Mouse (Mus musculus) intestine, embryonic 16.5 days (tissue): ENCODE measurements at regions not wholly inside any gene's neighbourhood (a gene's known extent, or its start where the extent isn't known, plus 50 kb on each side); places are given as distances from the start of the nearest gene placed in this dataset.

Experiments
- ATAC-seq: fragments of 200-750 bp; cut with Nextera tagmentation; 2 replicates; pipeline ENCODE4 v1.8.0; 2017; ENCODE audit warnings: moderate TSS enrichment, moderate library complexity
- H3K27ac ChIP-seq: fragments of 300-500 bp; sonication (generic); 2 replicates; pipeline ENCODE4 v1.5.1; 2014; ENCODE audit warnings: mild to moderate bottlenecking, low read length
- H3K27me3 ChIP-seq: fragments of 300-500 bp; sonication (generic); replicated peaks from 2 replicates; pipeline ENCODE4 v1.6.1; 2014; ENCODE audit warnings: low read length, control low read depth, mixed read lengths; ENCODE audit not compliant: control insufficient read depth, insufficient read depth
- H3K36me3 ChIP-seq: fragments of 300-500 bp; sonication (generic); 2 replicates; pipeline ENCODE4 v1.6.1; 2014; ENCODE audit warnings: low read length, control low read depth; ENCODE audit not compliant: control insufficient read depth, insufficient read depth
- H3K4me1 ChIP-seq: fragments of 300-500 bp; sonication (generic); 2 replicates; pipeline ENCODE4 v1.6.1; 2014; ENCODE audit warnings: low read length, control low read depth, mixed read lengths; ENCODE audit not compliant: control insufficient read depth, insufficient read depth
- H3K4me2 ChIP-seq: fragments of 300-500 bp; sonication (generic); 2 replicates; pipeline ENCODE4 v1.6.1; 2014; ENCODE audit warnings: low read depth, low read length, control low read depth
- H3K4me3 ChIP-seq: fragments of 300-500 bp; sonication (generic); 2 replicates; pipeline ENCODE4 v1.5.1; 2014; ENCODE audit warnings: mild to moderate bottlenecking, low read length
- H3K9ac ChIP-seq: fragments of 300-500 bp; sonication (generic); 2 replicates; pipeline ENCODE4 v1.6.1; 2014; ENCODE audit warnings: low read depth, low read length
- H3K9me3 ChIP-seq: fragments of 300-500 bp; sonication (generic); 2 replicates; pipeline ENCODE4 v1.6.1; 2016; ENCODE audit warnings: low read length, control low read depth; ENCODE audit not compliant: control insufficient read depth
- WGBS: fragments of 180-500 bp; shearing (Covaris S2); extraction: QIAGEN DNeasy Blood & Tissue Kit; methylation state at CpG from one replicate; pipeline ENCODE4 v1.1.7; 2014; 5-methylcytosine and 5-hydroxymethylcytosine counted together

DNA sequence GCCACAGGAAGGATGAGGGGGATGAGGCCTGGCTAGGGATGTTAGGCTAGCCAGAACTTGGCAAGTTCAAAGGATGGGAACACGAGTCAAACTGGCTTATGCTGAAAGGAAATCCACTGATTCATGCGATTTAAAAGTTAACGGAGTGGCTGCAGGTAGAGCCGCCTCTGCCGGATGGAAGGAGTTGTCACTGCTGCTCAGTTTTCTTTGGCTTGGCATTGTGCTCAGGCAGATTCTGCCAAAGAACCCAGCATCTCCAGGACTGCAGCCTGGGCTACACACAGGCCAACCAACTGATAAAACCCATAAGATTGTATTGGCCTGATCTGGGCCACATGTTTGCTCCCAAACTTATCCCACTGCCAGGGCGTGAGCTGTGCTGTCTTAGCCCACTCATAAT, 105.3 kb upstream of the Aldh1a3 start:
- H3K9ac ChIP-seq, result no peak overlapping the region
- H3K27me3 ChIP-seq, result no peaks in the 10 kb centered on the region
- H3K9me3 ChIP-seq, result no peaks in the 10 kb centered on the region
- H3K4me1 ChIP-seq, result 0 out of 2 replicates have a peak, but pooled peaks cover 2% of the 10 kb centered on the region
- ATAC-seq, result no peak
- H3K27ac ChIP-seq, result no peak overlapping the region
- H3K36me3 ChIP-seq, result no peaks in the 10 kb centered on the region
- WGBS, result 85% methylated on average over 6 of the region's 6 CpGs
- H3K4me3 ChIP-seq, result no peak overlapping the region
- no peak overlapping the region for H3K4me2 ChIP-seq

DNA sequence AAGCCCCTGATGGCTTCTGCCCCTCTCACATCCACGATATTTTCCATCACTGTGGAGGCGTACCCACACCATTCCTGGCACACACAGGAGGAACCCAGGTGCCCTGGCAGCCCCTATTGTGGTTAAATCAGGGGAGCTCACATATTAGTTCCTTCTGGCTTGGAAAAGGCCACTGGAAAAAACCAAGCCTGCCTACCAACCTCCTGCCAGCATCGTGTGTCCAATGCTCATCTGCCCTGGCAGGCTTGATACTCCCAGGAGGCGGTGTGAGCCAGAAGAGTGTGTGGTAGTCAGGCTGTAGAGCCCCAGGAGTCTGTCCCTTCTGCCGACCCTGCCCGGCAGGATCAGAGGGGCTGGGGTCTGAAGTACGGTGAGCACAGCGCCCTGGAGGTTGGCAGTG, 104.7 kb upstream of the Aldh1a3 start:
- Histone ChIP-seq H3K36me3 (no peaks in the 10 kb centered on the region), H3K4me2 (no peak overlapping the region), H3K9me3 (no peaks in the 10 kb centered on the region), H3K9ac (no peak overlapping the region), H3K4me1 (0 out of 2 replicates have a peak, but pooled peaks cover 2% of the 10 kb centered on the region), H3K27ac (no peak overlapping the region), H3K27me3 (no peaks in the 10 kb centered on the region), H3K4me3 (no peak overlapping the region)
- ATAC-seq, result no peak
- 89% methylated on average over 8 of the region's 8 CpGs for WGBS

DNA sequence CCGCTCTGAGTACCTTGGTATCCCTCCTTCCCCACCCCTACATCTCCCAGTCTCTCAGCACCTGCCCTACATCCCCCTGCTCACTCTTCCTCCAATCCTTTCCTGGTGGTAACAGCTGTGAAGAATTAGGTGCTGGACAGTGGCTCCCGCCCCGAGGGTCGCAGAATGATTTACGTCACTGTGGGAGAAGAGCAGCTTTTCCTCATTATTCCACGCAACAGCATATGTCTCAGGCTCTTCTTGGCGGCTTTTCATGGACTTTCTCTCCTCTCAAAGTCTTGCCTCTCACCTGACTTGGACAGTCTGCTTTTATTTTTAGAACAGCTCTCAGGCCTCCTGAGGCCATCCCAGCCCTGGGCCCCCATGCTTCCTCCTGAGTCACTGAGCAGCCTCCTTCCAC, 103.8 kb upstream of the Aldh1a3 start:
- no peaks in the 10 kb centered on the region for H3K36me3 ChIP-seq
- no peak for ATAC-seq
- H3K9ac ChIP-seq, result no peak overlapping the region
- no peaks in the 10 kb centered on the region for H3K27me3 ChIP-seq
- H3K4me1 ChIP-seq, result 0 out of 2 replicates have a peak, but pooled peaks cover 2% of the 10 kb centered on the region
- H3K9me3 ChIP-seq, result no peaks in the 10 kb centered on the region
- 57% methylated on average over 7 of the region's 7 CpGs for WGBS
- H3K27ac ChIP-seq, result no peak overlapping the region
- no peak overlapping the region for H3K4me3 ChIP-seq
- no peak overlapping the region for H3K4me2 ChIP-seq

DNA sequence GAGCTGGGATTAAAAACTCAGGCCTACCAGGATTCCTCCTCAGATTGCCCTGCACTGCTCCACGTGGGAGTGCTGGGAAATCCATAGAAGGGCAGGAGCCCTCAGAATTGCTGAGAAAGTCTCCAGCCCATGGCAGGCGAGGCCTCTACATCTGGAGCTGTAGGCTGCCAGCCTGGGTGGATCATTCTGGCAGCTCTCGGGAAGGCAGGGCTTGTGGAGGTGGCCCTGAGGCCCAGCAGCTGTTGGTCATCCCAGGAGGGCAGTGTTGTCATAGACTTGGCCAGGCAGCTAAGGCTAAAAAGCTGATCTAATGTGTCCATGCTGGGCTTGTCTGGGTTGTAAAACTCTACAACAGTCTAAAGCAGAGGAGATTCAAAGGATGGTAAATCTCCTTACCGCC, 101.6 kb upstream of the Aldh1a3 start:
- WGBS, result 52% methylated on average over 4 of the region's 4 CpGs

DNA sequence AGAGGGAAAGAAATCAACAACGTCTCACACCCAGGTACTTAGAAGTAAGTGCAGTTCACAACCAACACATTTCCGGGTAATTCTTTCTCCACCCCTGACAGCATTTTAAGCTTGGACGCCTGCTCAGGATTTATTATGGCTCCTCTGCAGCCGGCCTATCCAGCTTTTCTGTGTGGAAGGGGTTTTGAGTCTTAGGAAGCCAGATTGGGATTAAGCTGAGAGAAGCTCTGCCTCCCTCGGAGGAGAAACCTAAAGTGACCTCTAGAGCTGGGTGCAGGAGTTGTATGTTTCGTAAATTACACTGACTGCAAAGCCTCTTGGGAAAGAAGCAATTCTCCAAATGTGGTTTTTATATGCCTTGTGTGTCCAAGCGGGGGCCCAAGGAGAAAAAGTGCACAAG, 96.6 kb upstream of the Aldh1a3 start:
- Histone ChIP-seq H3K36me3 (no peaks in the 10 kb centered on the region), H3K4me3 (no peak overlapping the region), H3K27ac (no peak overlapping the region), H3K9ac (no peak overlapping the region), H3K9me3 (no peaks in the 10 kb centered on the region), H3K4me2 (no peak overlapping the region), H3K4me1 (no peaks in the 10 kb centered on the region), H3K27me3 (no peaks in the 10 kb centered on the region)
- 54% methylated on average over 7 of the region's 7 CpGs for WGBS
- ATAC-seq, result no peak

More for the DNA sequence above, 101.6 kb upstream of the Aldh1a3 start:
- H3K9ac ChIP-seq, result no peak overlapping the region
- no peak overlapping the region for H3K4me2 ChIP-seq
- H3K27ac ChIP-seq, result no peak overlapping the region
- H3K4me1 ChIP-seq, result 0 out of 2 replicates have a peak, but pooled peaks cover 2% of the 10 kb centered on the region
- no peak for ATAC-seq
- H3K9me3 ChIP-seq, result no peaks in the 10 kb centered on the region
- no peaks in the 10 kb centered on the region for H3K27me3 ChIP-seq
- H3K4me3 ChIP-seq, result no peak overlapping the region
- no peaks in the 10 kb centered on the region for H3K36me3 ChIP-seq

DNA sequence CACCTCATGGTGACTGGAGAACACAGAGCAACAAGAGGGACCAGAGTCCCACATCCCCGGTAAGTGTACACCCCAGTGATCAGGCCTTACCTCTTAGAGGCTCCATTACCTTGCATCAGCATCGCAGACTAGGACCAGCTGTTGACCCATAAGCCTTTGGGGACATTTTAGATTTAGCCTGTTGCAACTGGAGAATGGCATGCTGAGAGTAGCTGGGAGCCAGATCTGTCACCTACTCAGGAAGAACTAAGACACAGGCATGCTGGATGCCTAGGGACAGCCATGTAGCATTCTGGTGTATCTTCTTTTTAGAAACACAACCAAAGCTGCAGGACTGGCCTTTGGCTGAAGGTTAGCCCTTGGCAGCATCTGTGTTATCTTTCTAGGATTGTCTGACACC, 94.2 kb upstream of the Aldh1a3 start:
- WGBS, result 95% methylated on average over 2 of the region's 2 CpGs
- Histone ChIP-seq H3K27ac (no peak overlapping the region), H3K4me1 (no peaks in the 10 kb centered on the region), H3K27me3 (no peaks in the 10 kb centered on the region), H3K36me3 (no peaks in the 10 kb centered on the region), H3K9ac (no peak overlapping the region), H3K9me3 (no peaks in the 10 kb centered on the region), H3K4me3 (no peak overlapping the region), H3K4me2 (no peak overlapping the region)
- no peak for ATAC-seq

DNA sequence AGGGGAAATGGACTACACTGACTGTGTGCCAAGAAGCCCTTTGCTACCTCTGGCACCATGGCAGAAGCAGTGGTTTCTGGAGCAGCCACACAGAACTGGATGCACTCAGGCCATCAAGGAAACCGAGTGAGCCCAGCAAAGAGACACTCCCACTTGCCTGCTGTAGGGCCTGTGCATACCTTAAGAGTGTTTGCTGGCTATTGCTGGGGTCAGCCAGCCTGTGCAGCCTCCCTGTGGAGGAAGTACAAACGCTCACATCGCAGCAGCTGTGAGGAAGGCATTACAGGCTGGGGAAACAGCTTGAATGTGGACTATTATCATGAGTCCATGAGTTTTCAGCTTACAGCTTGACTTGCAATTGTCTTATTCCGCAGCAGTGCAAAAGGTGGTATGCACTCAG, 88.8 kb upstream of the Aldh1a3 start:
- Histone ChIP-seq H3K27me3 (no peaks in the 10 kb centered on the region), H3K27ac (no peak overlapping the region), H3K9me3 (no peaks in the 10 kb centered on the region), H3K4me1 (no peaks in the 10 kb centered on the region), H3K4me3 (no peak overlapping the region), H3K36me3 (no peaks in the 10 kb centered on the region), H3K9ac (no peak overlapping the region), H3K4me2 (no peak overlapping the region)
- no peak for ATAC-seq
- WGBS, result 41% methylated on average over 4 of the region's 4 CpGs

DNA sequence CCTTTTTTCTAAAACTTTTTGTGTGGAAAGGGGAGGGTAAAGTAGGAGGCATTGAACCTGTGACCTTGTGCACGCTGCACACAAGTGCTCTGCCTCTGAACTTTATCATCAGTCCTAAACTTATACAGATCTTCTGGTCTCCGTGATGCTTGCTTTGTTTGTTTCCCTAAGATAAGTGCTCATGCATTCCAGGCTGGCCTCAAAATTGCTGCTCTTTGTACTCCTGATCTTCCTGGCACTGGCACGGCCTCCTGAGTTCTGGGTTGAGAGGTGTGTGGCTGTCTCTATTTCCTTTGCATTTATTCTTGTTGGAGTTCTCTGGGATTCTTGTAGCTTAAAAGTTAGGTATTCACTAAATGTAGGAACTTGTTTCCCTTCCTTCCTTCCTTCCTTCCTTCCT, 86.1 kb upstream of the Aldh1a3 start:
- 23% methylated on average over 3 of the region's 3 CpGs for WGBS
- ATAC-seq, result no peak; the same call in 1 of the 2 replicates

DNA sequence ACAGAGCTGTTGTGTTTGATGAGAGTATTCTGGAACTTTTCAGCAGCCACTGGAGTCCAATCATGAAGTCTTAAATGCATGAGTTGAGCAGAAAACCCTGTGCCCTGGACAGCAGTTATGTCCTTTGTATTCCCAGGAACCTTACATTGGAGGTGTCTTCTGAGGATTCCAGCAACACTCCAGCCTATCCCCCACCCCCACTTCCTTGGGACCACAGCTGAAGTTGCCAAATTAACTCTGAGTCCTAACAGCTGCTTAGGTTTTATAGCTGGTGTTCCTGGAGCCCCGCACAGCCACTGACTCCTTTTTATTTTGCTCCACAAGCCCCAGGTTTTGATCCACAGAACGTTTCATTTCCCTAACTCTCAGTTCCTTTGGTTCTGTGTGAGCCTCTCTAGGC, 78.4 kb upstream of the Aldh1a3 start:
- Histone ChIP-seq H3K4me3 (no peak overlapping the region), H3K36me3 (no peaks in the 10 kb centered on the region), H3K4me1 (no peaks in the 10 kb centered on the region; the same call in 1 of the 2 replicates), H3K27me3 (no peaks in the 10 kb centered on the region), H3K4me2 (no peak overlapping the region), H3K9me3 (no peaks in the 10 kb centered on the region), H3K9ac (no peak overlapping the region), H3K27ac (no peak overlapping the region)
- no peak for ATAC-seq
- 65% methylated on average over 2 of the region's 2 CpGs for WGBS

More for the DNA sequence above, 86.1 kb upstream of the Aldh1a3 start:
- H3K9me3 ChIP-seq, result no peaks in the 10 kb centered on the region
- H3K36me3 ChIP-seq, result no peaks in the 10 kb centered on the region
- no peak overlapping the region for H3K9ac ChIP-seq
- H3K4me2 ChIP-seq, result no peak overlapping the region
- H3K27ac ChIP-seq, result no peak overlapping the region
- H3K4me3 ChIP-seq, result no peak overlapping the region
- H3K27me3 ChIP-seq, result no peaks in the 10 kb centered on the region
- H3K4me1 ChIP-seq, result no peaks in the 10 kb centered on the region

DNA sequence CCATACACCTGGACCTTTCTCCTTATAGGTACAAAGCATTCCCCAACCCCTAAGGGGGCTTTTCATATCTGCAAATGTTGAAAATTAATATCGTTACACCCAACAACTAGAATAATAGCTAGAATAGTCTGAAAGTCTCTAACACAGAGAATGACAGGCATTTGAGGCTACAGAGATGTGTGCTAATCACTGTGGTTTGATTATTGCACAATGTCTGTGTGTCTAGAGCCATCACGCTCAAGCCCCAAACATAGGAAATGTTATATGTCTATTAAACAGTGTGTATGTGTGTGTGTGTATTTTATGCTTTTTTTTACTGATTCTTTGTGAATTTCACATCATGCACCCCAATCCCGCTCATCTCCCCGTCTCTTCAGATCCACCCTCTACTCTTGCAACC, 77.2 kb upstream of the Aldh1a3 start:
- no peaks in the 10 kb centered on the region for H3K27me3 ChIP-seq
- no peak overlapping the region for H3K9ac ChIP-seq
- 90% methylated on average over 4 of the region's 4 CpGs for WGBS
- no peaks in the 10 kb centered on the region for H3K36me3 ChIP-seq
- no peak overlapping the region for H3K27ac ChIP-seq
- no peaks in the 10 kb centered on the region; the same call in 1 of the 2 replicates for H3K4me1 ChIP-seq
- no peak for ATAC-seq
- H3K4me3 ChIP-seq, result no peak overlapping the region
- no peak overlapping the region for H3K4me2 ChIP-seq
- H3K9me3 ChIP-seq, result no peaks in the 10 kb centered on the region
